Mouse (Mus musculus): Measurements from ENCODE around the gene Gm20661. TPM values are rescaled to one million over a fixed set of nuclear protein-coding genes. Genes with fewer than 3 reads are reported as not detected.

Gene Gm20661
- total and polyA plus RNA-seq, 3 experiments, result 0.35 to 0.85 TPM; not detected in 1

Other genes with a start within 250 kb of the Gm20661 start
- 80.2 and 87.6 TPM in 2 replicates for gene Rbm5, start 212.1 kb upstream of the Gm20661 start, total RNA-seq (2012; rRNA removed)
- gene Rbm5, start 212.1 kb upstream of the Gm20661 start, polyA plus RNA-seq (2012; ENCODE audit: insufficient read depth in 1 of 2, insufficient read length in 2 of 2, low read depth in 1 of 2, low replicate concordance in 2 of 2, missing spikeins in 1 of 2), result 100 to 1,000 TPM; 125 to 143 TPM
- gene Rbm6, start 109.8 kb upstream of the Gm20661 start, total RNA-seq (2012; rRNA removed), result 54.2 and 55.8 TPM in 2 replicates
- 100 to 1,000 TPM in 1 of 2 experiments, 10 to 100 TPM in 1; 55.7 to 521 TPM for gene Rbm6, start 109.8 kb upstream of the Gm20661 start, polyA plus RNA-seq (2012; ENCODE audit: insufficient read depth in 1 of 2, insufficient read length in 2 of 2, low read depth in 1 of 2, low replicate concordance in 2 of 2, missing spikeins in 1 of 2)
- 10.1 and 11.5 TPM in 2 replicates for gene Mon1a, start 94.9 kb upstream of the Gm20661 start, total RNA-seq (2012; rRNA removed)
- gene Mon1a, start 94.9 kb upstream of the Gm20661 start, polyA plus RNA-seq (2012; ENCODE audit: insufficient read depth in 1 of 2, insufficient read length in 2 of 2, low read depth in 1 of 2, low replicate concordance in 2 of 2, missing spikeins in 1 of 2), result 10 to 100 TPM in 1 of 2 experiments, not detected in 1; 13.5 TPM
- 136 and 149 TPM in 2 replicates for gene Mst1r, start 76.2 kb upstream of the Gm20661 start, total RNA-seq (2012; rRNA removed)
- 100 to 1,000 TPM in 1 of 2 experiments, not detected in 1; 133 TPM for gene Mst1r, start 76.2 kb upstream of the Gm20661 start, polyA plus RNA-seq (2012; ENCODE audit: insufficient read depth in 1 of 2, insufficient read length in 2 of 2, low read depth in 1 of 2, low replicate concordance in 2 of 2, missing spikeins in 1 of 2)
- gene Actl11, start 54.6 kb upstream of the Gm20661 start, total RNA-seq (2012; rRNA removed), result not detected in 2 replicates
- gene Actl11, start 54.6 kb upstream of the Gm20661 start, polyA plus RNA-seq (2012; ENCODE audit: insufficient read depth in 1 of 2, insufficient read length in 2 of 2, low read depth in 1 of 2, low replicate concordance in 2 of 2, missing spikeins in 1 of 2), result not detected
- 0.08 and 0.39 TPM in 2 replicates for gene Camkv, start 47.4 kb upstream of the Gm20661 start, total RNA-seq (2012; rRNA removed)
- under 1 TPM in 1 of 2 experiments, not detected in 1; 0.14 TPM for gene Camkv, start 47.4 kb upstream of the Gm20661 start, polyA plus RNA-seq (2012; ENCODE audit: insufficient read depth in 1 of 2, insufficient read length in 2 of 2, low read depth in 1 of 2, low replicate concordance in 2 of 2, missing spikeins in 1 of 2)
- 37.3 and 43.6 TPM in 2 replicates for gene Traip, start 32.9 kb upstream of the Gm20661 start, total RNA-seq (2012; rRNA removed)
- 10 to 100 TPM in 1 of 2 experiments, not detected in 1; 65.2 TPM for gene Traip, start 32.9 kb upstream of the Gm20661 start, polyA plus RNA-seq (2012; ENCODE audit: insufficient read depth in 1 of 2, insufficient read length in 2 of 2, low read depth in 1 of 2, low replicate concordance in 2 of 2, missing spikeins in 1 of 2)
- 15.8 and 18.1 TPM in 2 replicates for gene Uba7, start 7.6 kb upstream of the Gm20661 start, total RNA-seq (2012; rRNA removed)
- gene Uba7, start 7.6 kb upstream of the Gm20661 start, polyA plus RNA-seq (2012; ENCODE audit: insufficient read depth in 1 of 2, insufficient read length in 2 of 2, low read depth in 1 of 2, low replicate concordance in 2 of 2, missing spikeins in 1 of 2), result 10 to 100 TPM in 1 of 2 experiments, not detected in 1; 44.1 TPM
- 54.1 and 65.3 TPM in 2 replicates for gene Inka1, start 2.8 kb downstream of the Gm20661 start, total RNA-seq (2012; rRNA removed)
- 10 to 100 TPM in 1 of 2 experiments, not detected in 1; 60.7 TPM for gene Inka1, start 2.8 kb downstream of the Gm20661 start, polyA plus RNA-seq (2012; ENCODE audit: insufficient read depth in 1 of 2, insufficient read length in 2 of 2, low read depth in 1 of 2, low replicate concordance in 2 of 2, missing spikeins in 1 of 2)
- 0.65 and 1.5 TPM in 2 replicates for gene Cdhr4, start 9.4 kb downstream of the Gm20661 start, total RNA-seq (2012; rRNA removed)
- gene Cdhr4, start 9.4 kb downstream of the Gm20661 start, polyA plus RNA-seq (2012; ENCODE audit: insufficient read depth in 1 of 2, insufficient read length in 2 of 2, low read depth in 1 of 2, low replicate concordance in 2 of 2, missing spikeins in 1 of 2), result 1 to 10 TPM in 1 of 2 experiments, not detected in 1; 4.4 TPM
- gene Gm20662, start 13.3 kb downstream of the Gm20661 start, total RNA-seq (2012; rRNA removed), result 0.62 and 0.73 TPM in 2 replicates
- gene Gm20662, start 13.3 kb downstream of the Gm20661 start, polyA plus RNA-seq (2012; ENCODE audit: insufficient read depth in 1 of 2, insufficient read length in 2 of 2, low read depth in 1 of 2, low replicate concordance in 2 of 2, missing spikeins in 1 of 2), result 1 to 10 TPM in 1 of 2 experiments, not detected in 1; 1.2 TPM
- 35.5 and 37.2 TPM in 2 replicates for gene Ip6k1, start 19.4 kb downstream of the Gm20661 start, total RNA-seq (2012; rRNA removed)
- gene Ip6k1, start 19.4 kb downstream of the Gm20661 start, polyA plus RNA-seq (2012; ENCODE audit: insufficient read depth in 1 of 2, insufficient read length in 2 of 2, low read depth in 1 of 2, low replicate concordance in 2 of 2, missing spikeins in 1 of 2), result 10 to 100 TPM; 31.8 to 59.1 TPM
- 38.1 and 50.4 TPM in 2 replicates for gene Gmppb, start 66.2 kb downstream of the Gm20661 start, total RNA-seq (2012; rRNA removed)
- 10 to 100 TPM in 1 of 2 experiments, not detected in 1; 26.2 TPM for gene Gmppb, start 66.2 kb downstream of the Gm20661 start, polyA plus RNA-seq (2012; ENCODE audit: insufficient read depth in 1 of 2, insufficient read length in 2 of 2, low read depth in 1 of 2, low replicate concordance in 2 of 2, missing spikeins in 1 of 2)
- 1.2 and 2.2 TPM in 2 replicates for gene Amigo3, start 70.1 kb downstream of the Gm20661 start, total RNA-seq (2012; rRNA removed)
- gene Amigo3, start 70.1 kb downstream of the Gm20661 start, polyA plus RNA-seq (2012; ENCODE audit: insufficient read depth in 1 of 2, insufficient read length in 2 of 2, low read depth in 1 of 2, low replicate concordance in 2 of 2, missing spikeins in 1 of 2), result 1 to 10 TPM in 1 of 2 experiments, not detected in 1; 3.4 TPM
- 1.6 and 4.6 TPM in 2 replicates for gene Mst1, start 97.4 kb downstream of the Gm20661 start, total RNA-seq (2012; rRNA removed)
- 1 to 10 TPM in 1 of 2 experiments, not detected in 1; 10.0 TPM for gene Mst1, start 97.4 kb downstream of the Gm20661 start, polyA plus RNA-seq (2012; ENCODE audit: insufficient read depth in 1 of 2, insufficient read length in 2 of 2, low read depth in 1 of 2, low replicate concordance in 2 of 2, missing spikeins in 1 of 2)
- 24.9 and 28.5 TPM in 2 replicates for gene Rnf123, start 100.3 kb downstream of the Gm20661 start, total RNA-seq (2012; rRNA removed)
- gene Rnf123, start 100.3 kb downstream of the Gm20661 start, polyA plus RNA-seq (2012; ENCODE audit: insufficient read depth in 1 of 2, insufficient read length in 2 of 2, low read depth in 1 of 2, low replicate concordance in 2 of 2, missing spikeins in 1 of 2), result 10 to 100 TPM in 1 of 2 experiments, not detected in 1; 74.8 TPM
- 57.5 and 76.1 TPM in 2 replicates for gene Apeh, start 111.5 kb downstream of the Gm20661 start, total RNA-seq (2012; rRNA removed)
- gene Apeh, start 111.5 kb downstream of the Gm20661 start, polyA plus RNA-seq (2012; ENCODE audit: insufficient read depth in 1 of 2, insufficient read length in 2 of 2, low read depth in 1 of 2, low replicate concordance in 2 of 2, missing spikeins in 1 of 2), result 10 to 100 TPM in 1 of 2 experiments, not detected in 1; 69.0 TPM
- 2.7 and 3.5 TPM in 2 replicates for gene Bsn, start 207.3 kb downstream of the Gm20661 start, total RNA-seq (2012; rRNA removed)
- 1 to 10 TPM in 1 of 2 experiments, not detected in 1; 5.6 TPM for gene Bsn, start 207.3 kb downstream of the Gm20661 start, polyA plus RNA-seq (2012; ENCODE audit: insufficient read depth in 1 of 2, insufficient read length in 2 of 2, low read depth in 1 of 2, low replicate concordance in 2 of 2, missing spikeins in 1 of 2)

Measured in MEL (cell line).